Mouse (Mus musculus) stomach, postnatal 0 days (tissue): ENCODE results near the gene Lzic. TPM values are rescaled to one million over a fixed set of nuclear protein-coding genes. Genes with fewer than 3 reads are reported as not detected.
A peak's percentile ranks its signal among the peaks of the same experiment; 100 is the strongest.

Experiments
- ATAC-seq: fragments of 200-750 bp; cut with Nextera tagmentation; 2 replicates; pipeline ENCODE4 v1.8.0; 2017; ENCODE audit not compliant: low FRiP score, low TSS enrichment
- DNase-seq: peaks from one replicate; pipeline ENCODE4 v3.0.0-alpha.2; 2016; ENCODE audit warnings: low spot score
- H3K27ac ChIP-seq: fragments of 300-500 bp; sonication (generic); replicated peaks from 2 replicates; pipeline ENCODE4 v1.5.1; 2014; ENCODE audit warnings: mild to moderate bottlenecking, control low read depth
- H3K27me3 ChIP-seq: fragments of 300-500 bp; sonication (generic); 2 replicates; pipeline ENCODE4 v1.6.1; 2014; ENCODE audit warnings: low read length; ENCODE audit not compliant: control insufficient read depth, insufficient read depth
- H3K36me3 ChIP-seq: fragments of 300-500 bp; sonication (generic); 2 replicates; pipeline ENCODE4 v1.6.1; 2014; ENCODE audit warnings: low read length, mixed read lengths; ENCODE audit not compliant: control insufficient read depth, insufficient read depth
- H3K4me1 ChIP-seq: fragments of 300-500 bp; sonication (generic); replicated peaks from 2 replicates; pipeline ENCODE4 v1.6.1; 2014; ENCODE audit warnings: antibody characterized with exemption; ENCODE audit not compliant: control insufficient read depth, insufficient read depth
- H3K4me2 ChIP-seq: fragments of 300-500 bp; sonication (generic); replicated peaks from 2 replicates; pipeline ENCODE4 v1.6.1; 2014; ENCODE audit warnings: low read depth, mild to moderate bottlenecking, control low read depth, moderate library complexity
- H3K4me3 ChIP-seq: fragments of 300-500 bp; sonication (generic); 2 replicates; pipeline ENCODE4 v1.5.1; 2014; ENCODE audit warnings: low read depth, low read length, control low read depth
- H3K9ac ChIP-seq: fragments of 300-500 bp; sonication (generic); 2 replicates; pipeline ENCODE4 v1.6.1; 2014; ENCODE audit warnings: mild to moderate bottlenecking, low read length, control low read depth, mixed read lengths
- H3K9me3 ChIP-seq: fragments of 300-500 bp; sonication (generic); 2 replicates; pipeline ENCODE4 v1.6.1; 2016; ENCODE audit warnings: low read length; ENCODE audit not compliant: control insufficient read depth
- CTCF ChIP-seq: IDR thresholded peaks from 2 replicates; pipeline ENCODE4 v1.5.1; 2016; ENCODE audit warnings: antibody characterized with exemption, low read depth, mild to moderate bottlenecking, moderate library complexity
- EP300 ChIP-seq: optimal IDR thresholded peaks from 2 replicates; pipeline ENCODE3; 2016; ENCODE audit warnings: antibody characterized with exemption
- WGBS: fragments of 180-500 bp; shearing (Covaris S2); extraction: QIAGEN DNeasy Blood & Tissue Kit; methylation state at CpG from one replicate; pipeline ENCODE4 v1.1.7; 2014; 5-methylcytosine and 5-hydroxymethylcytosine counted together
- polyA plus RNA-seq: library from polyadenylated mRNA; unstranded; fragments of >200 nt; fragmentation: Nextera tagmentation; extraction: Ambion mirVana; gene quantifications from 2 replicates; pipeline ENCODE4 v1.2.1, GENCODE M21; 2015

Gene Lzic
- polyA plus RNA-seq, 1 experiment from 2014 or later, result 22.5 TPM

DNA sequence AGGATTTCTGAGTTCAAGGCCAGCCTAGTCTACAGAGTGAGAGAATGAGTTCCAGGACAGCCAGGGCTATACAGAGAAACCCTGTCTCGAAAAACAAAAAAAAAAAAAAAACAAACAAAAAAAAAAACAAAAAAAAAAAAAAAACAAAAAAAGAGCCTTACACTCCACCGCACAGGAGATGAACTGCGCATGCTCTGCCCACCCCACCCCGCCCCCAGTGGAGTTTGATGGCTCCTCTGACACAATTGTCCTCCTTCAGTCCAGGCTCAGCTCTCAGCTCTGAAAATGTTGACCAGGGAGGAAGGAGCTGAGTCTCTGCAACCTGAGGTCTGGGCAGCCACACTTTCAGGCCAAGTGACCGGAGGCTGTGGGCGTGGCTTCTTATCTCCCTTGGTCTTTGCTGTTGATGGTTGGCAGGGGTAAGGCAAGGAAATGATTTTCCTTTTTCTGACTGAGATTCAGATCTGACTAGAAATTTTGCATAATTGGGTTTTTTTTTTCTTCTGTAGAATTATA is 21.5 kb upstream of the Lzic start:
- no peaks in the 10 kb centered on the region for H3K9me3 ChIP-seq
- no peak for TF ChIP-seq CTCF
- TF ChIP-seq EP300, result no peak
- no peak overlapping the region for H3K4me2 ChIP-seq
- 70% methylated on average over 6 of the region's 6 CpGs for WGBS
- H3K27me3 ChIP-seq, result no peaks in the 10 kb centered on the region
- DNase-seq (peak; percentile 35), ATAC-seq (no peak)
- H3K9ac ChIP-seq, result no peak overlapping the region
- no peaks in the 10 kb centered on the region for H3K36me3 ChIP-seq
- no peak overlapping the region for H3K27ac ChIP-seq
- H3K4me1 ChIP-seq, result no peaks in the 10 kb centered on the region
- no peak overlapping the region for H3K4me3 ChIP-seq

- H3K9me3 ChIP-seq, result no peaks in the 10 kb centered on the region
- TF ChIP-seq EP300 (no peak), CTCF (no peak)
- H3K27me3 ChIP-seq, result no peaks in the 10 kb centered on the region
- no peak for ATAC-seq
- no peaks in the 10 kb centered on the region for H3K4me1 ChIP-seq
- WGBS, result 95% methylated on average over 3 of the region's 3 CpGs
- H3K36me3 ChIP-seq, result no peaks in the 10 kb centered on the region; the same call in 1 of the 2 replicates
- H3K9ac ChIP-seq, result no peak overlapping the region
- no peak overlapping the region for H3K4me3 ChIP-seq
- H3K4me2 ChIP-seq, result no peak overlapping the region
- no peak overlapping the region for H3K27ac ChIP-seq
- no peak for DNase-seq
Measured at GRCm38 (mm10) chr4:149469557-149469956, 15.5 kb upstream of the Lzic start.

DNA sequence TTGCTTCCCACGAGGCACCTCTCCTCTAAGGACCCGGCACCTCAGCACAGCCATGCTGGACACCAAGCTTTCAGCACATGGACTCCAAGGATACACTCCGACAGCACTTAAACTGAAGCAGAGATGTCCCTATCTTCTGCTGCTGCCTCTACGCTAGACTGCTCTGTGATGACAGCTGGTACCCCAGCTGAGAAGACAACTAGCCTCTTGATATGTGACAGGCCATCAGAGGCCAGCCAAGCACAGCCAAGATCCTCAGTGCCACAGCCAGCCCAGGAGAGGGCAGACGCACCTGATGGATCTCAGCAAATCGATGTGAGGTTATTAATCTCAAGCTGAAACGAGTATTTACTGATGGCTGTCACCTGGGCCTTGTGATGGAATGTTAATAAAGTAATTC is 9.9 kb upstream of the Lzic start:
- WGBS, result 64% methylated on average over 7 of the region's 7 CpGs
- DNase-seq, result no peak
- Histone ChIP-seq H3K36me3 (no peaks in the 10 kb centered on the region; the same call in 1 of the 2 replicates), H3K9ac (no peak overlapping the region), H3K4me2 (no peak overlapping the region), H3K4me1 (no peaks in the 10 kb centered on the region), H3K27ac (no peak overlapping the region), H3K9me3 (no peaks in the 10 kb centered on the region), H3K27me3 (no peaks in the 10 kb centered on the region), H3K4me3 (no peak overlapping the region)
- no peak for ATAC-seq
- TF ChIP-seq EP300 (no peak), CTCF (no peak)

DNA sequence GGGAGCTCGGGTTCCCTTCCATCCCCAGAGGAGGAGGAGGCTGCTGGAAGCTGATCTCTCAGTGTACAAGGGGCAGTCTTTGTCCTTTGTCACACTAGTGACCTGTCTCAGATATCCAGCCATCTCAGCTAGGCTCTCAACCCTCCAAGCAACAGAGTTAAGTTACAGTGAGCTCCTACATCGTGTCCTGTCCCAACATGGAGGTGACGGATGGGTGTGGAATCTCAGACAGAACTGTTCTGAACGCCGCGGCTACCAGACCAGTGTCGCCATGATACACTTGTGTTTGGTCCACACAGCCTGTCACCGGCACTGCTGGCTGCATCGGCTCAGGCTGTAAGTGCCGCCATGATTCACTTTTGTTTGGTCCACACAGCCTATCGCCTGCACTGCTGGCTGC is 8.0 kb upstream of the Lzic start, which contains the start of gene Tmem274:
Gene Tmem274 (plus strand): TSS at position 301 of the 400 bp plus-strand sequence.
- 86% methylated on average over 11 of the region's 11 CpGs for WGBS
- Histone ChIP-seq H3K4me3 (no peak within 1 kb of the TSS), H3K4me1 (no peaks in the 10 kb centered on the region), H3K36me3 (no peaks in the 10 kb centered on the region), H3K9me3 (no peaks in the 10 kb centered on the region), H3K27me3 (no peaks in the 10 kb centered on the region), H3K4me2 (no peak within 1 kb of the TSS), H3K9ac (no peak within 1 kb of the TSS), H3K27ac (no peak within 1 kb of the TSS)
- ATAC-seq, result no peak
- TF ChIP-seq EP300 (no peak), CTCF (no peak)
- no peak for DNase-seq

GRCm38 (mm10) chr4:149484566-149484965 is 463 bp upstream of the Lzic start:
- DNase-seq, result no peak

GRCm38 (mm10) chr4:149485825-149486206 is 787 bp downstream of the Lzic start:
- Histone ChIP-seq H3K4me1 (peaks cover 6% of the 10 kb centered on the region; the same call in 1 of the 2 replicates), H3K27me3 (no peaks in the 10 kb centered on the region), H3K9me3 (no peaks in the 10 kb centered on the region), H3K36me3 (no peaks in the 10 kb centered on the region; the same call in 1 of the 2 replicates), H3K27ac (peak overlapping the region; percentile 73), H3K9ac (peak overlapping the region; percentile 64), H3K4me3 (peak overlapping the region; percentile 69), H3K4me2 (peak overlapping the region; percentile 81)
- peak; percentile 66 for TF ChIP-seq CTCF
- no peak for TF ChIP-seq EP300
- DNase-seq (no peak), ATAC-seq (no peak)
- under 1% methylated on average over 10 of the region's 10 CpGs for WGBS

More at GRCm38 (mm10) chr4:149484566-149484965, 463 bp upstream of the Lzic start:
- Histone ChIP-seq H3K36me3 (no peaks in the 10 kb centered on the region; the same call in 1 of the 2 replicates), H3K4me3 (peak overlapping the region; percentile 69), H3K9me3 (no peaks in the 10 kb centered on the region), H3K27me3 (no peaks in the 10 kb centered on the region), H3K4me1 (peaks cover 6% of the 10 kb centered on the region; the same call in 1 of the 2 replicates), H3K27ac (peak overlapping the region; percentile 73), H3K9ac (peak overlapping the region; percentile 64), H3K4me2 (peak overlapping the region; percentile 81)
- ATAC-seq, result no peak
- 51% methylated on average over 3 of the region's 3 CpGs for WGBS
- TF ChIP-seq EP300 (no peak), CTCF (no peak)
